In the genomic region with DNA sequence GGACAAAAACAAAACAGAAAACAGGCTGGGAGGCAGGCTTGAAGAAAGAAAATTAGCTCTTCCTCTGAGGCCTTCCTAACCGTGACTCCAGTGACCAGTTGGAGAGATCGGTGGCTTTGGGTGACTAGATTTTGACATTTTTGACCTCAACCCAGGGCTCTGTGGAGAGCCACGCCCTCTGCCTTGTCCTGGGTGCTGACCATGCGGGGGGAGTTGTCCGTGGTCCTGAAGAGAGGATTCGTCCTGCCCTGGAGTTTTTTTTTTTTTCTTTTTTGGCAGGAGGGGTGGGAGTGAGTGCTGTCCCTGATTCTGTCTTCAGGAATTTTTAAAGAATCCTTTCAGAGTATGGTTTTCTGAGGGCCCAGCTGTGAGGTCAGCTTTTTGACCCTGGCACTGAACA, we compare ENCODE assay signal across 11 mouse cellular contexts.
DNase-seq lines count a peak whose midpoint lies in the region; ATAC-seq and TF ChIP-seq lines count a peak whose summit lies in the region.
"Had no signal": no experiment of that assay in that cellular context is flagged by ENCODE, and none has a peak within 500 bp of the region (broad histone marks: within the 10 kb centered on the region; RNA-seq: fewer than 3 reads in every experiment).

No protein-coding gene starts in this region.

- no peaks in the 10 kb centered on the region for H3K79me2 ChIP-seq in CH12.LX (replicated peaks; ENCODE audit: control insufficient read depth, extremely low read depth, insufficient read depth, poor library complexity, severe bottlenecking)

- no peak for TF ChIP-seq POLR2A in CH12.LX (IDR thresholded peaks at IDR 0.05; ENCODE audit: low read depth, low read length)

- H3K9ac ChIP-seq in kidney, postnatal 0 days (ENCODE audit: low read depth, low read length) = no peak overlapping the region
- no peak overlapping the region for H3K9ac ChIP-seq in kidney, embryonic 16.5 days (replicated peaks; ENCODE audit: low read length)
- no peak overlapping the region for H3K9ac ChIP-seq in CH12.LX (ENCODE audit: insufficient read depth, low read depth)
- H3K9ac ChIP-seq: limb, embryonic 13.5 days had no signal

- TF ChIP-seq EP300 in CH12.LX (IDR thresholded peaks at IDR 0.05; ENCODE audit: low read length) = no peak

- no peaks in the 10 kb centered on the region for H3K4me1 ChIP-seq in kidney, postnatal 0 days (replicated peaks; ENCODE audit: insufficient read depth, low read length)
- H3K4me1 ChIP-seq in kidney, embryonic 16.5 days (ENCODE audit: insufficient read depth, low read length) = peaks cover 7% of the 10 kb centered on the region; the same call in 1 of the 2 replicates
- no peaks in the 10 kb centered on the region; a peak in 1 of 4 replicates for H3K4me1 ChIP-seq in CH12.LX (ENCODE audit: control insufficient read depth in 1 of 2, insufficient read depth in 2 of 2)
- H3K4me1 ChIP-seq: limb, embryonic 13.5 days had no signal

- WGBS in kidney, postnatal 0 days = 5% methylated on average over 6 of the region's 6 CpGs
- 1% methylated on average over 6 of the region's 6 CpGs for WGBS in kidney, embryonic 16.5 days

- TF ChIP-seq RAD21 in CH12.LX (IDR thresholded peaks at IDR 0.05; ENCODE audit: low read depth, low read length) = no peak

- in situ Hi-C loops in CH12.LX (cut with MboI; ENCODE audit: low pct_ligation_motif_present, low pct_unique_long_range_greater_than_20kb, low sequenced_read_pairs) = loop anchor here (25.0 kb wide), 1 partner anchor 90 kb away; no protein-coding TSS in a partner anchor

- DNase-seq in kidney, postnatal 0 days (ENCODE audit: low spot score) = peak; percentile 70
- DNase-seq in CH12.LX (ENCODE audit: extremely low read depth) (peak; percentile 14), NIH3T3 (ENCODE audit: low read depth) (peak; percentile 76)
- DNase-seq in hindlimb bud, embryonic 11.5 days (ENCODE audit: extremely low spot score, low read depth, low spot score) = peak; percentile 2
- DNase-seq in thymus, postnatal 36 days = no peak
- no peak for DNase-seq in layer of hippocampus, postnatal 10 days (ENCODE audit: low spot score in 2 of 2)
- no peak for DNase-seq in layer of hippocampus, adult 18-20 months (ENCODE audit: low spot score in 2 of 2)

- H3K4me3 ChIP-seq in kidney, postnatal 0 days (replicated peaks; ENCODE audit: low read depth, low read length) = no peak overlapping the region
- no peak overlapping the region for H3K4me3 ChIP-seq in kidney, embryonic 16.5 days (ENCODE audit: low read length)
- no peak overlapping the region for H3K4me3 ChIP-seq in CH12.LX (replicated peaks in 1 of 3; ENCODE audit: low read depth in 2 of 3, low read length in 2 of 3, poor library complexity in 1 of 3)
- H3K4me3 ChIP-seq: limb, embryonic 13.5 days had no signal

- no peaks in the 10 kb centered on the region for H3K36me3 ChIP-seq in kidney, postnatal 0 days (ENCODE audit: insufficient read depth, low read length)
- H3K36me3 ChIP-seq in kidney, embryonic 16.5 days (ENCODE audit: insufficient read depth, low read length) = no peaks in the 10 kb centered on the region
- H3K36me3 ChIP-seq in CH12.LX (replicated peaks in 1 of 2; ENCODE audit: control insufficient read depth in 1 of 2, insufficient read depth in 1 of 2, low read length in 1 of 2) = no peaks in the 10 kb centered on the region
- H3K36me3 ChIP-seq: limb, embryonic 13.5 days had no signal

- dilution Hi-C loops in CH12.LX (cut with MboI; ENCODE audit: extremely low pct_ligation_motif_present, extremely low pct_unique_long_range_greater_than_20kb, low sequenced_read_pairs) = no loop called here

- no peaks in the 10 kb centered on the region for H3K27me3 ChIP-seq in kidney, postnatal 0 days (ENCODE audit: insufficient read depth, low read length)
- 0 out of 2 replicates have a peak, but pooled peaks cover 2% of the 10 kb centered on the region for H3K27me3 ChIP-seq in kidney, embryonic 16.5 days (ENCODE audit: insufficient read depth, low read length)
- H3K27me3 ChIP-seq in CH12.LX (replicated peaks) = peaks cover 82% of the 10 kb centered on the region
- H3K27me3 ChIP-seq: limb, embryonic 13.5 days had no signal

- 0 out of 2 replicates have a peak, but pooled peaks have one; percentile 5 for TF ChIP-seq CTCF in kidney, postnatal 0 days (IDR thresholded peaks at IDR 0.05; ENCODE audit: low read depth)
- no peak for TF ChIP-seq CTCF in CH12.LX (conservative IDR thresholded peaks at IDR 0.05 in 1 of 2, IDR thresholded peaks at IDR 0.05 in 1 of 2; ENCODE audit: low read depth in 2 of 2, low read length in 2 of 2)

- no peaks in the 10 kb centered on the region for H3K9me3 ChIP-seq in kidney, postnatal 0 days (replicated peaks; ENCODE audit: low read length)
- no peaks in the 10 kb centered on the region for H3K9me3 ChIP-seq in kidney, embryonic 16.5 days (ENCODE audit: low read length)
- H3K9me3 ChIP-seq in CH12.LX (replicated peaks; ENCODE audit: low read length) = no peaks in the 10 kb centered on the region
- H3K9me3 ChIP-seq: limb, embryonic 13.5 days had no signal

- ATAC-seq in kidney, postnatal 0 days (replicated peaks; ENCODE audit: low FRiP score, low read depth) = no peak
- no peak for ATAC-seq in kidney, embryonic 16.5 days (ENCODE audit: low FRiP score, low TSS enrichment)
- ATAC-seq: inflammation-experienced regulatory T-cells, adult 6 months; midbrain, embryonic 16.5 days had no signal

- no peak overlapping the region for H3K4me2 ChIP-seq in kidney, postnatal 0 days (ENCODE audit: low read length)
- no peak overlapping the region for H3K4me2 ChIP-seq in kidney, embryonic 16.5 days (replicated peaks; ENCODE audit: low read depth, low read length)
- no peak overlapping the region for H3K4me2 ChIP-seq in CH12.LX (ENCODE audit: insufficient read depth, low read depth, poor library complexity, severe bottlenecking)
- H3K4me2 ChIP-seq: limb, embryonic 13.5 days had no signal

- H3K27ac ChIP-seq in kidney, postnatal 0 days = no peak overlapping the region
- no peak overlapping the region for H3K27ac ChIP-seq in kidney, embryonic 16.5 days (ENCODE audit: low read length)
- H3K27ac ChIP-seq in CH12.LX (ENCODE audit: insufficient read depth, low read depth) = no peak overlapping the region
- H3K27ac ChIP-seq: limb, embryonic 13.5 days had no signal

TF ChIP-seq in CH12.LX, 34 proteins besides CTCF, POLR2A, EP300 and RAD21:
- TF ChIP-seq SIN3A (IDR thresholded peaks at IDR 0.05; ENCODE audit: low read length) = peak; percentile 97
- TF ChIP-seq CHD1 (IDR thresholded peaks at IDR 0.05; ENCODE audit: low read depth, low read length) = no peak
- peak; percentile 97 for TF ChIP-seq MXI1 (IDR thresholded peaks at IDR 0.05; ENCODE audit: low read depth, low read length)
- peak; percentile 53; the same call in 1 of the 2 replicates for TF ChIP-seq ZNF384 (IDR thresholded peaks at IDR 0.05; ENCODE audit: low read depth, low read length)

Comparison
In these comparisons a context has a peak if more than half of its experiments do, and no peak if none do; other contexts are left out.
1. DNase-seq: peak in kidney, postnatal 0 days (single experiment), CH12.LX (single experiment), NIH3T3 (single experiment) and hindlimb bud, embryonic 11.5 days (single experiment); none in thymus, postnatal 36 days (0 of 2), layer of hippocampus, postnatal 10 days (0 of 2) and layer of hippocampus, adult 18-20 months (0 of 2).